Mouse (Mus musculus): ENCODE results near the gene Slc6a1. TPM values are rescaled to one million over a fixed set of nuclear protein-coding genes. Genes with fewer than 3 reads are reported as not detected.
A peak's percentile ranks its signal among the peaks of the same experiment; 100 is the strongest.

Slc6a1 gene
- total RNA-seq, 2 experiments from 2014 or later, result 307 to 331 TPM

- peak; percentile 38 to 51 for DNase-seq (ENCODE audit: low spot score in 2 of 2)
These were observed 65.7 kb downstream of the Slc6a1 start for GRCm38 (mm10) chr6:114347831-114348754.

GRCm38 (mm10) chr6:114354635-114355034 is 72.2 kb downstream of the Slc6a1 start:
- no peak for DNase-seq (ENCODE audit: low spot score in 2 of 2)

DNA sequence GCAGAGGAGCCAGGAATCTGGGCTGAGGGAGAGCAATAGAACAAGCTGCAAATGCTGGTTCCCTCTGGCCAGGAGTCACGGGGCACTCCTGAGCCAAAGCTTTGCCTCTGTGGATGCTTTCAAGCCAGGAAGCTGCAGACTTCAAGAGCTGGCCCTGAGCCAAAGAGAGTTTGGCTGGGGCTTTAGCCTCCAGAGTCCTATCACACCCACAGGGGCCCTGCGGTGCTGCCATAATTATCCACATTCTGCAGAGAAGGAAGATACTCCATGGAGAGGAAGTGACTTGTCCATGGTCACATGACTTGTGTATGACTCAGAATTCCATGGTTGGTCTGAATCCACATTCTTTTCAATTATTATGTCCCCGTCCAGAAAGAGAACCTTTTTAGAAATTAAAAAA is 75.7 kb downstream of the Slc6a1 start:
- peak; percentile 34 to 55 for DNase-seq (ENCODE audit: low spot score in 2 of 2)

DNA sequence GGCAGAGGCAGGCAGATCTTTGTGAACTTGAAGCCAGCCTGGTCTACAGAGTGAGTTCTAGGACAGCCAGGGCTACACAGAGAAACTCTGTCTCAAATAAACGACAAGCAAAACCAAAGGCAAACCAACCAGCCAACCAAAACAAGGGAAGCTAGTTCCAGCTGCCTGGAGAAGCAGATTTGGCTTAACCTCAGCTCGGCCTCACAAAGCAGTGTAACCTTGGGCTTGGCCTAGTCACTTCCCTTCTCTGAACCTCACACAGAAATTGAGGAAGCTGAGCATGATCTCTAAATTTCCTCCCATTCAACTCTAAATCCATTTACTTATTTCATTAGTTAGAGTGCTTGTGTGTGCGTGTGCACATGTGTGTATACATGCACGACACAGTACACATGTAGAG is 79.9 kb downstream of the Slc6a1 start:
- DNase-seq (ENCODE audit: low spot score in 2 of 2), result no peak

DNA sequence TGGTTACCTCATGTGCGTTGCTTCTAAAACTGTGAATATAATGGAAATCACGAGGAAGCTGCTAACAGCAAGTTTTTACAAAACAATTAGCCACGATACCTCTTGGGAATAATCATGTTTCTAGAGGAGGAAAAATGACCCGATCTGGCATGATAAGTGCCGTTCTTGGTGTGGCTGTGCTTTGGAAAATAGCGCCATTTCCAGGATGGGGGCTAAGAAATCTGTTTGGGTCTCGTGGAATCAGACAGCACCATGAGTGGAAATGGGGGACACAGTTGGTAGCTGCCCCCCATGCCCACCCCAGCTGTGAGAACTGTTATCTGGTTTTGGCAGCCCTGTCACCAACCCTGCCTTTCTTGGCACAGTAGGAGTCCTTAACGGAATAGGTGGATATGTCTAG is 81.3 kb downstream of the Slc6a1 start:
- no peak for DNase-seq (ENCODE audit: low spot score in 2 of 2)

DNA sequence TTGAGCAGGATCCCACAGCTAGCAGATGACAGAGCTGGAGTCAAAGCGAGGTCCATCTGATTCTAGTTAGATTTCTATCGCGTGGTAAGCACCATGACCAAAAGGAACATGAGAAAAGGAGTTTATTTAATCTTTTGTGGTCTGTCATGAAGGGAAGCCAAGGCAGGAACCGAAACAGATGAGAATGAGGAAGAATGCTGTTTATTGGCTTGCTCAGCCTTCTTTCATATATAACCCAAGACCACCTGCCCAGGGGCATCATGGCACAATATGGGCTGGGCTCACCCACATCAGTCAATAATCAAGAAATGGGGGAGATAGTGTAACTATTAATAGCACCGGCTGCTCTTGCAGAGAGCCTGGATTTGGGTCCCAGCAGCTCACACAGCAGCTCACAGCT is 82.3 kb downstream of the Slc6a1 start:
- DNase-seq (ENCODE audit: low spot score in 2 of 2), result no peak

DNA sequence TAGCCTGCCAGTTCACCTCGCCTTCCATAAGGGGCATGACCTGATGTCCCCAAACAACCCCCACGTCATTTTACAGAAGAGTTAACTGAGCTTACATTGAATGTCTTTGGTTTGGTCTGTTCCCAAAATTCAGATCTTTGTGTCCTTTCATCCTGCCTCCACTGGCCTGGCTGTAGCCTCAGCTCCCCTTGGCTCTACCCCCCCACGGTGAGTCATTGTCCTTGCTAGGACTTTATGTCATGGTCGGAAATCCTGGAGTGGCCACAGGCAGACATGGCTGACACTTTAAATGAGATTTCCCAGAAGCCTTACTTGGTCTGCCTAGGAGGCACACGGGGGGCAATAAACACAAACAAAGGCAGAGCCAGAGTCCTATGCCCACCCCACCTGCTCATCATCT is 83.8 kb downstream of the Slc6a1 start:
- no peak for DNase-seq (ENCODE audit: low spot score in 2 of 2)

Other genes starting within 250 kb of the Slc6a1 start
- 100 to 1,000 TPM; 243 to 256 TPM for gene Atp2b2, start 240.0 kb upstream of the Slc6a1 start, total RNA-seq (2021)
- gene Slc6a11, start 151.4 kb upstream of the Slc6a1 start, total RNA-seq (2021), result 100 to 1,000 TPM; 154 to 167 TPM
- gene Hrh1, start 115.3 kb downstream of the Slc6a1 start, total RNA-seq (2021), result 1 to 10 TPM; 3.7 to 5.9 TPM